Mouse (Mus musculus) v-Abl transformed pro-B cells (cell line): ENCODE measurements around the gene 9830107B12Rik.
"Not testable (repeated sequence)": the region's sequence is repeated elsewhere in the genome, so short reads cannot be mapped to it uniquely, and the experiment has no call there.

Experiments
- in situ Hi-C, 2 experiments: fragments of 400-800 bp; cut with MboI; formaldehyde crosslinking; loops; one replicate each; pipeline ENCODE4 v1.15.1; 2025; ENCODE audit not compliant: unreplicated experiment in 2 of 2

The 9830107B12Rik gene

GRCm38 (mm10) chr17:48146120-48146519, at the start of gene 9830107B12Rik:
TSS of gene 9830107B12Rik (minus strand) at chr17:48146268.
- in situ Hi-C loops = no loop called here

- in situ Hi-C loops = no loop called here
Measured at GRCm38 (mm10) chr17:48192366-48192765, 46.3 kb upstream of the 9830107B12Rik start.

GRCm38 (mm10) chr17:48185252-48185651, 39.2 kb upstream of the 9830107B12Rik start:
- in situ Hi-C loops = no loop called here

GRCm38 (mm10) chr17:48167103-48167502, 21.0 kb upstream of the 9830107B12Rik start, which contains the start of gene A530064D06Rik:
TSS of gene A530064D06Rik (minus strand) at chr17:48167275.
- in situ Hi-C loops = not testable (repeated sequence)

- in situ Hi-C loops = no loop called here
Measured at GRCm38 (mm10) chr17:48157382-48158076, 11.5 kb upstream of the 9830107B12Rik start.

DNA sequence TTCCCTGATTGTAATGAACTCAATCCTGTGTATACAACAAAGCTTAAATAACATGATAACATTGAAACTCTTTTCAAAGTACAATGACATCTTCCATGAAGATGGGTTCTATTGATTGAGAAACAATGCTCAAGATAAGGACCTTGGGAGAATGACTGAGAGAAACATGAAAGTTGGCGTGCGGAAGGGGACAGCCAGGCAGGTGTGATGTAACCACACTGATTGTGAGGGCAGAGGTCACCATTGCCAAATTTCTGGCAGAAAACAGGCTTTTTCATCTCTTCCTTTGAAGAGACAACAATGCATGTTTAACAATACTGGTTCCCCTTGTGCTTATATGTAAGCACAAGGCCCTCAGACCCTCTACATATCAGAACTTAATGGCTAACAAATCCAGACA, 13.3 kb downstream of the 9830107B12Rik start:
- in situ Hi-C loops = no loop called here

DNA sequence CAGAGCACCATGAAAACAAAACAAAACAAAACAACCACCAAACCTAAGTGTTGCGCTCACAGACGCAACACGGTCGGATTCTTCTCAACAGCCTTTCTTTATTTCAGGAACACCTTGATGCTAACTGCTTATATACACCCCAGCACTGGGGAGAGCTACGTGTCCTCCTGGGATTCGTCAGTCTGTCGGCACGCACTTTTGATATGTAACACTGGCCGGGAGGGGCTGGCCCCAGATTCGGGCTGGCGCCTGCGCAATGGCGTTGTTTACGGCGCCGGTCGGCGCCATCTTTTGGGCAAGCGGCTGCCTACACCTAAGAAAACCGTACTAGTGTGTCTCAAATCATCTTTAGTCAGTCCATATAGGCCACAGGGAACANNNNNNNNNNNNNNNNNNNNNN, 25.6 kb downstream of the 9830107B12Rik start:
- in situ Hi-C loops = loop anchor here (25.0 kb wide), 2 partner anchors 492 to 1292 kb away; no protein-coding TSS in a partner anchor

GRCm38 (mm10) chr17:48119656-48120055, 26.4 kb downstream of the 9830107B12Rik start:
- in situ Hi-C loops = loop anchor here (10.0 to 25.0 kb wide), 5 partner anchors 155 to 1305 kb away; partner anchors contain the start of genes Mocs1 (in 1 of the 2) and Oard1 (in 1 of the 2)

- in situ Hi-C loops = loop anchor here (10.0 to 25.0 kb wide), 5 partner anchors 156 to 1306 kb away; partner anchors contain the start of genes Mocs1 (in 1 of the 2) and Oard1 (in 1 of the 2)
Measured at GRCm38 (mm10) chr17:48118570-48118969, 27.5 kb downstream of the 9830107B12Rik start.

- in situ Hi-C loops = loop anchor here (10.0 to 25.0 kb wide), 5 partner anchors 164 to 1314 kb away; partner anchors contain the start of genes Mocs1 (in 1 of the 2) and Oard1 (in 1 of the 2)
Measured at GRCm38 (mm10) chr17:48110547-48111287, 35.4 kb downstream of the 9830107B12Rik start.

DNA sequence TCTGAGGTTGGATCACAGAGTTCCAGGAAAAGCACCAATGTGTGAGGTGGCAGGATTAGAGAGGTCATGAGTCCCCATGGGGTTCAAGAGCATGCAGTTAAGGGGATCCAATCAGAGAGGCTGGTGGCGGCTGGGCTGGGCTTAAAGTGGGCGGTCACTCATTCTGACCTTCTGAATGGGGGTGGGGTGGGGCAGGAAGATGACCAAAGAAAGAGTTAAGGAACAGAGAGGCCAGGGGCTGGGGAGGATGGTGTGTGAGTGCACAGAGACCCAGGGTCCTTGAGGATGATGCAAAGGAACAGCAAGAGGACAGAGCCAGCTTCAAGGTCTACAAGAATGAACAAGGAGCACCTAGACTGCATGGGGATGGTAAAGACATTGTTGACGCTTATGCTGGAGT, 37.5 kb downstream of the 9830107B12Rik start:
- in situ Hi-C loops = loop anchor here (5.0 to 25.0 kb wide), 8 partner anchors 166 to 1304 kb away; partner anchors contain the start of genes Bysl (in 1 of the 2), Gm20517 (in 1 of the 2), Med20 (in 1 of the 2) and Nfya (in 1 of the 2)

DNA sequence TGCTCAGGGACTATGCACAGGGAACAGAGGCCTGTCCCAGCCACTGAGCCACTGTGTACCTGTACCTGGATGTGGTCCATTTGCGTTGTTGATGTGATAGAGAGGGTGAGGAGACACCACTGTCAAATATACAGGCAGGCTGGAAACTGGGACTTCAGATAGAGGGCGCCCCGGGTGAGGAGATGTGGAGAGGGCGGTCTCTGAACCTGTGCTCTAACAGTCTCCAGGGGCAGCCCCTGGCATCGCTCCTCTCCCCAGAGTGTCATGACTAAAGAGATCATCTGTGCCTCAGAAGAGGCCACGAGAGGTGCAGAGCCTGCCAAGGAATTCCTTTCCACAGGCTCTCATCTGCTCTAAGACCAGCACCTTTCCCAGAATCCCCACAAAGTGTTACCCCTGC, 38.2 kb downstream of the 9830107B12Rik start:
- in situ Hi-C loops = loop anchor here (5.0 to 25.0 kb wide), 8 partner anchors 167 to 1304 kb away; partner anchors contain the start of genes Bysl (in 1 of the 2), Gm20517 (in 1 of the 2), Med20 (in 1 of the 2) and Nfya (in 1 of the 2)

- in situ Hi-C loops = loop anchor here (5.0 to 25.0 kb wide), 8 partner anchors 167 to 1305 kb away; partner anchors contain the start of genes Bysl (in 1 of the 2), Gm20517 (in 1 of the 2), Med20 (in 1 of the 2) and Nfya (in 1 of the 2)
Measured at GRCm38 (mm10) chr17:48107333-48107732, 38.7 kb downstream of the 9830107B12Rik start.

- in situ Hi-C loops = loop anchor here (5.0 to 25.0 kb wide), 7 partner anchors 174 to 1312 kb away; partner anchors contain the start of genes Bysl (in 1 of the 2), Gm20517 (in 1 of the 2), Med20 (in 1 of the 2) and Nfya (in 1 of the 2)
Measured at GRCm38 (mm10) chr17:48100441-48101417, 45.3 kb downstream of the 9830107B12Rik start.

GRCm38 (mm10) chr17:48099312-48099711, 46.8 kb downstream of the 9830107B12Rik start:
- in situ Hi-C loops = loop anchor here (5.0 to 25.0 kb wide), 6 partner anchors 52 to 737 kb away; partner anchors contain the start of gene Mrps10 (in 1 of the 2)

DNA sequence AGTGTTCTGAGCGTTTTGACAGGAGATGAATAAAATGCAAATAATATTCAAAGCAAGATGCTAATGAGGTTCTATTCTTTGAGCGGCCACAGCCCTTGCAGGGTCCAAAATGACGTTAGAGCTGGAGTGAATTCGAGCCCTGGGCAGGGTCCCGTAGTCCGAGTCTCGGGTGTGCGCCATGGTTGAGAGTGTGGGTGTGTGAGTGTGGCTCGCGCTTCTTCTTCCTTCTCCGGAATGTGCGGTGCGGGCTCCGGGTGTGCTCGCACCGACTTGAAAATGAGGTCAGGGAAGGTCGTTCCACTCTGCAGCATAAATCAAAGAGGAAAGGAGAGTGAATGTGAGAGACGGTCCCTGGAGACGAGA, 47.6 kb downstream of the 9830107B12Rik start:
- in situ Hi-C loops = loop anchor here (5.0 to 25.0 kb wide), 6 partner anchors 51 to 736 kb away; partner anchors contain the start of gene Mrps10 (in 1 of the 2)

DNA sequence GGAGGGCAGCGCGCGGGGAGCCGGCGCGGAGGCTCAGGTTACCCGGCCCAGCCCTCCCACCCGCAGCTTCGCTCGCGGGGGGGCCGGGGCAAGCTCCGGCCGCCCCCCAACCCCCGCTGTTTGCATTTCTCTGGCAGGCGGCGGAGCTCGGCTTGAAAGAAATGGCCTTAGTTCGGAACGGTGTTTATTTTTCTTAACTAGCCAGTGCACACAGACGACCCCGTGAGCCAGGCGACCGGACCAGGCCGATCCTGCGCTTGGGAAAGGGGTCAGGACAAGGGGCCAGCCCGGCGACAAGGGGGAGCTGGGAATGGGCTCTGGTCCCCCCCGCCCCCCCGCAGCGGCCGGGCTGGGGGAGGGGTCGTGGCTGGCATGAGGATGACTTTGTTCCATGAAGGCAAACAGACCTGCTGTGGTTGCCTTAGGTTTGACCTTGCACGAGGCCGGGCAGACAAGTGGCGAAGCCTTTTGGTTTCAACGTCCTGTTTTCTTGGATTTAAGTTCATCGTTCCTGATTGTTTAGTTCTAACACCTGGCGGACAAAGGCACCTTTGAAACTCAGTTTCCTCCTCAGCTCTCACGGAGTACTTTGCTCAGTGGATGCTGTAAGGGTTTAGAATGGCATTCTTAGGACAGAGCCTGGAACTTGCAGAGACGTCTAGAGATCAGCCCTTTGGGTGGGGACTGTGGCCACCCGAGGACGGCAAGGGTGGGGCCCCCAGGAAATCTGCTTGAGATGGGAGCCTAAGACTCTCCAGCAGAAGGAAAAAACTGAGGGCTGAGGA, 48.1 kb downstream of the 9830107B12Rik start:
- in situ Hi-C loops = loop anchor here (5.0 to 25.0 kb wide), 6 partner anchors 51 to 736 kb away; partner anchors contain the start of gene Mrps10 (in 1 of the 2)
